Mouse (Mus musculus) spleen, postnatal 36 days (tissue): ENCODE data around the gene Mup15.
"Not testable (repeated sequence)": the region's sequence is repeated elsewhere in the genome, so short reads cannot be mapped to it uniquely, and the experiment has no call there.

Source experiments
- DNase-seq, 2 experiments: peaks; one replicate each; pipeline ENCODE4 v3.0.0; 2022; ENCODE audit warnings: low spot score in 2 of 2, mixed read lengths in 1 of 2

Gene Mup15

GRCm38 (mm10) chr4:61439643-61440042, at the start of gene Mup15:
Gene Mup15 (minus strand): TSS chr4:61439743.
- DNase-seq: not testable (repeated sequence)
